Mouse (Mus musculus): ENCODE measurements around the gene Slc6a20a.

Slc6a20a gene

GRCm38 (mm10) chr9:123638231-123638630, 40.5 kb downstream of the Slc6a20a start:
- DNase-seq (ENCODE audit: low spot score): no peak

- DNase-seq (ENCODE audit: low spot score): no peak
These were observed 41.9 kb downstream of the Slc6a20a start for GRCm38 (mm10) chr9:123636771-123637170.

- DNase-seq (ENCODE audit: low spot score): no peak
These were observed 45.7 kb downstream of the Slc6a20a start for GRCm38 (mm10) chr9:123632993-123633392.

GRCm38 (mm10) chr9:123632281-123632680, 46.4 kb downstream of the Slc6a20a start, which contains the start of gene Slc6a20b:
TSS of gene Slc6a20b (minus strand) at chr9:123632565.
- no peak for DNase-seq (ENCODE audit: low spot score)

- DNase-seq (ENCODE audit: low spot score): no peak
These were observed 47.0 kb downstream of the Slc6a20a start for GRCm38 (mm10) chr9:123631666-123632065.

- no peak for DNase-seq (ENCODE audit: low spot score)
These were observed 52.9 kb downstream of the Slc6a20a start for GRCm38 (mm10) chr9:123625821-123626220.

GRCm38 (mm10) chr9:123624741-123625140, 53.9 kb downstream of the Slc6a20a start:
- DNase-seq (ENCODE audit: low spot score): no peak

GRCm38 (mm10) chr9:123620311-123621098, 58.2 kb downstream of the Slc6a20a start:
- DNase-seq (ENCODE audit: low spot score): no peak

- no peak for DNase-seq (ENCODE audit: low spot score)
These were observed 77.2 kb downstream of the Slc6a20a start for GRCm38 (mm10) chr9:123601529-123601928.

GRCm38 (mm10) chr9:123597376-123597775, 81.3 kb downstream of the Slc6a20a start:
- no peak for DNase-seq (ENCODE audit: low spot score)

GRCm38 (mm10) chr9:123596910-123597309, 81.8 kb downstream of the Slc6a20a start:
- DNase-seq (ENCODE audit: low spot score): no peak

GRCm38 (mm10) chr9:123595194-123595593, 83.5 kb downstream of the Slc6a20a start:
- no peak for DNase-seq (ENCODE audit: low spot score)

GRCm38 (mm10) chr9:123589240-123589910, 89.3 kb downstream of the Slc6a20a start:
- DNase-seq (ENCODE audit: low spot score): no peak
